Mouse (Mus musculus): ENCODE data around the gene Iqck.

DNA sequence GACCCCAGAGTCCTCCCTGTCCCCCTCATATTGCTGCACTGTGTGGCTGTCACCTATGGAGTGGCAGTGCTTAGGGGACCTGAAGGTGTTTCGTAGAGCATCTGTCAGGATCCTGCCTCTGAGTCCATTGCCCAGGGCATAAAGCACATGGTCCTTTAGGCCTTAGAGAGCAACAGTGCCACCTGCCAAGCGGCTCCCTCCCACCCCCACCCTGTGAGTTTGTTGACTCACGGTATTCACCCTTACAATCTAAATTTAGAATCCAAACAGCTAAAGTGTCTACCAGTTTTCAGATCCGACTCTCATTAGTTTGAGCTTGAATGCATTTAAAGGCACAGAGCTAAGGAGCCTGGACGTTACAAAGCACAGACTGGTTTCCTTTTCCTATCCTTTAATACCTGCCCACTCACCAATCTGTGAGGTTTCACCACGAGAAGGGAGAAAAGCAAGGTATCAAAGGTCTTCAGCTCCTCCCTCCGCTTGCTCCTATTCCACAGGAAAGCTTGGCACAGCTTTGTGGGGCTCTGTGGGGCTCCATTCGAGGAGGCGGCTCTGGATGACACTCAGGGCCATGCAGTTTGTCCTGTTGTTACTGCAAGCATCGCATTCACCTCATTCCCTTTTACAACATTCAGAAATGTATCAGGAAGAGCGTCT lies 98.2 kb downstream of the Iqck start:
- TF ChIP-seq CTCF (IDR thresholded peaks at IDR 0.05; ENCODE audit: borderline replicate concordance, insufficient read depth, low read depth, low read length) (no peak), POLR2A (IDR thresholded peaks at IDR 0.05; ENCODE audit: borderline replicate concordance, insufficient read depth, low read length) (no peak)

Data from cerebellum, adult 2 months (tissue).